Mouse (Mus musculus) ES-Bruce4 (cell line): ENCODE results near the gene Shank2. TPM values are rescaled to one million over a fixed set of nuclear protein-coding genes. Genes with fewer than 3 reads are reported as not detected.

Experiments
- H3K27ac ChIP-seq: 2 replicates; pipeline ENCODE4 v1.5.1; 2012; ENCODE audit warnings: low read length, inconsistent platforms; ENCODE audit not compliant: insufficient read depth
- H3K27me3 ChIP-seq: 2 replicates; pipeline ENCODE4 v1.6.1; 2012; ENCODE audit warnings: mild to moderate bottlenecking, low read length, inconsistent platforms; ENCODE audit not compliant: control insufficient read depth, poor library complexity, insufficient read depth, severe bottlenecking
- H3K36me3 ChIP-seq: 2 replicates; pipeline ENCODE4 v1.6.1; 2012; ENCODE audit warnings: inconsistent platforms, mild to moderate bottlenecking, low read length, moderate library complexity; ENCODE audit not compliant: control insufficient read depth, poor library complexity, insufficient read depth, severe bottlenecking
- H3K4me1 ChIP-seq: one replicate; pipeline ENCODE4 v1.8.1; 2011; ENCODE audit warnings: low read length; ENCODE audit not compliant: control insufficient read depth, insufficient read depth
- H3K4me3 ChIP-seq: 2 replicates; pipeline ENCODE4 v1.5.1; 2011; ENCODE audit warnings: low read depth, mild to moderate bottlenecking, low read length
- H3K9ac ChIP-seq: 2 replicates; pipeline ENCODE4 v1.6.1; 2012; ENCODE audit warnings: low read depth, mild to moderate bottlenecking, inconsistent platforms; ENCODE audit not compliant: poor library complexity, severe bottlenecking
- H3K9me3 ChIP-seq: replicated peaks from 2 replicates; pipeline ENCODE4 v1.6.1; 2012; ENCODE audit warnings: mild to moderate bottlenecking, low read length, inconsistent platforms; ENCODE audit not compliant: control insufficient read depth, poor library complexity, insufficient read depth, severe bottlenecking
- CTCF ChIP-seq: IDR thresholded peaks from one replicate; pipeline ENCODE4 v1.8.1; 2011; ENCODE audit warnings: low read depth, low read length
- EP300 ChIP-seq: IDR thresholded peaks from 2 replicates; pipeline ENCODE4 v1.6.1; 2011; ENCODE audit warnings: low read depth, low read length; ENCODE audit not compliant: insufficient read depth
- POLR2A ChIP-seq: IDR thresholded peaks from one replicate; pipeline ENCODE4 v1.8.1; 2011; ENCODE audit warnings: low read length; ENCODE audit not compliant: insufficient read depth
- polyA plus RNA-seq: library from polyadenylated mRNA; stranded (reverse); fragments of >200 nt; gene quantifications from 2 replicates; pipeline ENCODE4 v1.2.4, GENCODE M21; 2011; ENCODE audit warnings: low read depth; ENCODE audit not compliant: missing spikeins, insufficient read depth, insufficient read length

Gene Shank2
- polyA plus RNA-seq, 1 experiment = 0.72 TPM

DNA sequence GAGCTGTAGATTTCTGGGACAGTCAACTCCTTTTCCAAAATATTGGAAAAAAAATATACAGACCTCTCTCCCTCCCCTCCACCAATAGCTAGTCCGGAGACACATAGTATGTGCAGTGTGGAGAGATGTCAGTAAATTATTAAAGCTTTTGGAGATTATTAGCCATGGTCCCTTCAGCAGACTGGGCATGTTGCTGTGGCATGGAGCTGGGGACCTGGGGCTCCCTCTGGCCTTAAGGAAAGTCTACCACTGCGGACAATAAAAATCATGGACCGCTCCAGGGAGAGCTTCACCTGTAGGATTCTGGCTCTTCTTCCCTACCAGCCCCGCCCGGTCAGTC, 24.3 kb upstream of the Shank2 start:
- Histone ChIP-seq H3K9me3 (no peaks in the 10 kb centered on the region), H3K4me3 (peak overlapping the region; percentile 73), H3K9ac (peak overlapping the region; percentile 17; the same call in 1 of the 2 replicates), H3K27ac (no peak overlapping the region), H3K4me1 (no peaks in the 10 kb centered on the region), H3K27me3 (no peaks in the 10 kb centered on the region), H3K36me3 (no peaks in the 10 kb centered on the region)
- TF ChIP-seq CTCF = no peak
- TF ChIP-seq EP300 = no peak
- TF ChIP-seq POLR2A = no peak

DNA sequence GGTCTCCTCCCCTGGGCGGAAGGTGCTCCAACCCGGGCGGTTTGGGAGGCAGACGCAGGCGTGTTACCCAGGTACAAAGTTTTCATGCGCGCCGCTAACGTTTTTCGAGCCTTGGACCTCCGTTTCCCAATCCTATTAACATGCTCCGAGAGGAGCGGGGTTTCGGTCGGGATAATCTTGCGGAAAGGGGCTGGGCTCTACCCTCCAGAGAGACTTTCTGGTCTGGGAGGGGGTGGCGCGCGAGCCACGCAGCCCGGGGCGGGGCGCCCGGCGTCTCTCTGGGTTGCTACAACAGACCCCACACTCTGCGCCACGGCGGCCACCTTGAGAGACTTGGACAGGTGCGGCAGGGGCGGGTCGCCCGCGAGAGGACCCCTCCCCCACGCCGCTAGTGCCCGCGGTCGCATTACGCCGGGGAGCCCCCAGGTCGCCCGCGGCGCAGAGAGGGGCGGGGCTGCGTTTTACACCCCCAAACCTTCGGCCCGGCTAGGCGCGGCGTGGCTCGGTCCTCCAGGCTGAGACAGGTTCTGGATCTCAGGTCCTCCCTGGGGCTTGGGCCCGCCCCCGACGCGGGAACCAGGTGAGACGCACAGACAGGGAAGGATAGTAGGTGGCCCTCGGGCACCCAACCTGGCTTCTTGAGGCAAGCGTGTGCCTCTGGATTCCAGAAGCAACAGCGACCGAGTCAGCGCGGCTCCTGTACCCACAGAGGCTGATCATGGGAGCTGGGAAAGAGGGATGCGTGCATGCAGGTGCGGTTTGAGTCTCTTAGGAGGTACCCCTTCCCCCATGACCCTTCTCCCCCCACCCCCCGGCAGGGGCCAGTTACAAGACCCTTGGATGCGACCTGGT, 23.7 kb upstream of the Shank2 start:
- peak overlapping the region; percentile 73 for H3K4me3 ChIP-seq
- no peak overlapping the region for H3K27ac ChIP-seq
- H3K4me1 ChIP-seq = no peaks in the 10 kb centered on the region
- H3K27me3 ChIP-seq = no peaks in the 10 kb centered on the region
- H3K36me3 ChIP-seq = no peaks in the 10 kb centered on the region
- TF ChIP-seq POLR2A = no peak
- TF ChIP-seq CTCF = no peak
- no peak for TF ChIP-seq EP300
- H3K9me3 ChIP-seq = no peaks in the 10 kb centered on the region
- peak overlapping the region; percentile 17 for H3K9ac ChIP-seq

DNA sequence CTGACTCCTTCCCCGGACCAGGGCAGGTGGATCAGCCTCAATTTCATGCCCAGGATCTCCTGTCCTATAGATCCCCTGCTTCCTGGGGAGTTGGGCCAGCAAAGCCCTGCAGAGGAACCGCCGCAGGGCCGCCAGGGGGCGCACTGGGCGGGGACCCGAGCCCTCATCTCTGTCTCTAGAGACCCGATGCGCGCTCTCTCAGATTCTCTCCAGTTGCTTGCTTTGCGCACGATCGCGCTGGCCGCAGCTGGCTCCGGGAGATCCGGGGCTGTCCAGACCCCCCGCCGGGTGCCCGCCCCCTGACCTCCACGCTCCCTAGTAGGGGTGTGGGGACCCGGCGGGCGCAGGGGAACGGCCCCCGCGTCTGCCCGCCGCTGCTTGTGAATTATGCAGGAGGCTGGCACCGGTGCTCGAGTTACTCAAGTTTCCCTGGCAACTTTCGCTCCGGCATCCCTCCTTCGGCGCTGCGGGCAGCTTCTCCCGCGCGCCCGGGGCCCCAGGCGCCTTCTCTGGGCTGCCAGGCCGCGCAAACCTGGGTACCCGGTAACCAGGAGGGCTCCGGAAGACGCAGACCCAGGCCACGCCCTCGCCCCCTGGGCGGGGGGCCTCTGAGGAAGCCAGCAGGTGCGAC, 22.9 kb upstream of the Shank2 start:
- no peaks in the 10 kb centered on the region for H3K36me3 ChIP-seq

DNA sequence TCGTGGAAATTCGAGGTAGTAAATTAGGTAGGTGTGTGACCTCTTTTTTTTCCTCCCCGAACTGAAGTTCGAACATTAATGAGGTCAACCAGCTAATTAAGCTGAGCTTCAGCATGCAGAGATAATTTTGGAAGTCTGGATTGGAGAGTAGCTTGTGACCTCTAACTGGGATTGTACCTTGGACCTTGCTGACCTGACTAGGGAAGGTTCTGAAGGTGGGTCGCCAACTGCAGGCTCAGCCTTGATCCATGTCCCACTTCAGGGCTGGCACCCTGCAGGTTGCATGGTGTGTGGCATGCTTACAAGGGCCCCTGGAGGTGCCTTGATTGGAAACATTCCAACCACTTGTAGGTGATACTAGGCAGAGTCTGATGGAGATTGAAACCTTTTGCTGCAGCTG, 21.7 kb upstream of the Shank2 start:
- no peak overlapping the region for H3K9ac ChIP-seq
- H3K27me3 ChIP-seq = no peaks in the 10 kb centered on the region
- H3K4me1 ChIP-seq = no peaks in the 10 kb centered on the region
- H3K27ac ChIP-seq = no peak overlapping the region
- H3K9me3 ChIP-seq = no peaks in the 10 kb centered on the region
- TF ChIP-seq EP300 (no peak), CTCF (no peak), POLR2A (no peak)
- H3K36me3 ChIP-seq = no peaks in the 10 kb centered on the region
- no peak overlapping the region for H3K4me3 ChIP-seq

More for the DNA sequence above, 22.9 kb upstream of the Shank2 start:
- peak; percentile 66 for TF ChIP-seq CTCF
- TF ChIP-seq EP300 = no peak
- Histone ChIP-seq H3K4me3 (peak overlapping the region; percentile 73), H3K9me3 (no peaks in the 10 kb centered on the region), H3K27ac (no peak overlapping the region), H3K4me1 (no peaks in the 10 kb centered on the region), H3K9ac (peak overlapping the region; percentile 17), H3K27me3 (no peaks in the 10 kb centered on the region)

DNA sequence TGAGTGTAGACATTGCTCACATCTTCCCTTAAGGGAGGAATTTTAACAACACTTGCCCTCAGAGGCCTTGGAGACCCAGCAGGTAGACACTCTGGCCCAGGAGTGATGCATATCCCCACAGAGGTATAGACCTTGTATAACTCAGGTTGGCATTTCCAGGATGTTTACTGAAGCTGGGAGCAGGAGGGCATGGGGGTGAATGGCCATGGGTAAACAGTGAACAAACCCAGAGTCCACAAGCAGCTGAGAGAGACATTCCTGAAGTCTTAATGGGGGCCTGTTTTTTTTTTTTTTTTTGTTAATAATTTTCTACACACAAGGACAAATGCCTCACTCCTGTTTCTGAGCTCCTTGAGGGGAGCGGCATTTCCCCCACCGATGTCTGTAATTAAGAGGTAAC, 15.4 kb upstream of the Shank2 start:
- Histone ChIP-seq H3K9ac (no peak overlapping the region), H3K4me3 (no peak overlapping the region), H3K27me3 (no peaks in the 10 kb centered on the region), H3K36me3 (no peaks in the 10 kb centered on the region), H3K27ac (no peak overlapping the region), H3K4me1 (no peaks in the 10 kb centered on the region), H3K9me3 (no peaks in the 10 kb centered on the region)
- no peak for TF ChIP-seq CTCF
- no peak for TF ChIP-seq EP300
- no peak for TF ChIP-seq POLR2A

DNA sequence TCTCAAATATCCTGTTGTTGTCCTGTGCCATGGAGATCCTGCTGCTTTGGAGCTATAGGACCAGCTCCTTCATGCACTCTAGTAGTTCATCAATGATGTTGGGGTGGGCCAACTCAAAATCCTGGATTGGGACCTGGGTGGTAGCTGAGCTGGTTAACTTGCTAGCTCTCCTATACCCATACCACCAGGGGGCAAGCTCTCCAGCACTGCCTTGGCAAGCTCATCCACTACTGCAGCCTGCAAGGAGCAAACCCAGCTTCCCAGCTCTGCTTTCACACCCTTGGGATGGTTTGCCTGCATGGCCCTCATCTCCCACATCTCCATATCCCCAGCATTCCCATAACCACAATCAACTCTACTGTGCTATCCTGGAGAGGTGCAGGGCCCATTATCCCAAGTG, 10.6 kb upstream of the Shank2 start:
- Histone ChIP-seq H3K4me3 (no peak overlapping the region), H3K27me3 (no peaks in the 10 kb centered on the region), H3K36me3 (no peaks in the 10 kb centered on the region), H3K9me3 (no peaks in the 10 kb centered on the region), H3K4me1 (no peaks in the 10 kb centered on the region), H3K27ac (no peak overlapping the region), H3K9ac (no peak overlapping the region)
- no peak for TF ChIP-seq EP300
- TF ChIP-seq CTCF = no peak
- no peak for TF ChIP-seq POLR2A
